Mouse (Mus musculus) liver, embryonic 14.5 days (tissue): ENCODE data around the gene Tnxb.

Experiments
- CTCF ChIP-seq: IDR thresholded peaks from 2 replicates; pipeline ENCODE4 v1.5.1; 2016; ENCODE audit warnings: antibody characterized with exemption, low read depth, control low read depth
- EP300 ChIP-seq: IDR thresholded peaks from 2 replicates; pipeline ENCODE4 v1.6.1; 2016; ENCODE audit warnings: antibody characterized with exemption, low read depth

- TF ChIP-seq EP300 (no peak), CTCF (no peak)
These were observed 19.6 kb upstream of the Tnxb start for GRCm38 (mm10) chr17:34650781-34651180.
